Mouse (Mus musculus) intestine, postnatal 0 days (tissue): ENCODE data around the gene Parp8. TPM values are rescaled to one million over a fixed set of nuclear protein-coding genes. Genes with fewer than 3 reads are reported as not detected.

Experiments
- ATAC-seq: fragments of 200-750 bp; cut with Nextera tagmentation; 2 replicates; pipeline ENCODE4 v1.8.0; 2017; ENCODE audit warnings: mild to moderate bottlenecking, moderate TSS enrichment, moderate library complexity
- H3K27ac ChIP-seq: fragments of 300-500 bp; sonication (generic); 2 replicates; pipeline ENCODE4 v1.5.1; 2014; ENCODE audit warnings: mild to moderate bottlenecking, low read depth, low read length, moderate library complexity
- H3K27me3 ChIP-seq: fragments of 300-500 bp; sonication (generic); replicated peaks from 2 replicates; pipeline ENCODE4 v1.6.1; 2014; ENCODE audit warnings: low read length, mixed read lengths; ENCODE audit not compliant: control insufficient read depth, insufficient read depth
- H3K36me3 ChIP-seq: fragments of 300-500 bp; sonication (generic); 2 replicates; pipeline ENCODE4 v1.6.1; 2014; ENCODE audit warnings: mild to moderate bottlenecking, moderate library complexity; ENCODE audit not compliant: control insufficient read depth, insufficient read depth
- H3K4me1 ChIP-seq: fragments of 300-500 bp; sonication (generic); replicated peaks from 2 replicates; pipeline ENCODE4 v1.6.1; 2014; ENCODE audit warnings: antibody characterized with exemption, low read length, mixed read lengths; ENCODE audit not compliant: control insufficient read depth, insufficient read depth
- H3K4me2 ChIP-seq: fragments of 300-500 bp; sonication (generic); replicated peaks from 2 replicates; pipeline ENCODE4 v1.6.1; 2014; ENCODE audit warnings: low read depth, mild to moderate bottlenecking, moderate library complexity
- H3K4me3 ChIP-seq: fragments of 300-500 bp; sonication (generic); 2 replicates; pipeline ENCODE4 v1.5.1; 2014; ENCODE audit warnings: low read depth, low read length
- H3K9ac ChIP-seq: fragments of 300-500 bp; sonication (generic); 2 replicates; pipeline ENCODE4 v1.6.1; 2014; ENCODE audit warnings: mild to moderate bottlenecking, low read depth, low read length
- H3K9me3 ChIP-seq: fragments of 300-500 bp; sonication (generic); 2 replicates; pipeline ENCODE4 v1.6.1; 2016; ENCODE audit warnings: mixed run types; ENCODE audit not compliant: control insufficient read depth
- CTCF ChIP-seq: sonication (generic); IDR thresholded peaks from 2 replicates; pipeline ENCODE4 v1.5.1; 2016; ENCODE audit warnings: low read depth, mild to moderate bottlenecking, control low read depth, antibody characterized with exemption, moderate library complexity
- WGBS: fragments of 180-500 bp; shearing (Covaris S2); extraction: QIAGEN DNeasy Blood & Tissue Kit; methylation state at CpG from one replicate; pipeline ENCODE4 v1.1.7; 2014; 5-methylcytosine and 5-hydroxymethylcytosine counted together
- polyA plus RNA-seq: library from polyadenylated mRNA; unstranded; fragments of >200 nt; fragmentation: Nextera tagmentation; extraction: Ambion mirVana; gene quantifications from 2 replicates; pipeline ENCODE4 v1.2.1, GENCODE M21; 2015

The Parp8 gene
- polyA plus RNA-seq, 1 experiment from 2014 or later: 2.2 TPM

- Histone ChIP-seq H3K9me3 (no peaks in the 10 kb centered on the region), H3K27ac (no peak overlapping the region), H3K36me3 (no peaks in the 10 kb centered on the region), H3K27me3 (no peaks in the 10 kb centered on the region), H3K4me2 (no peak overlapping the region), H3K4me1 (no peaks in the 10 kb centered on the region), H3K9ac (no peak overlapping the region), H3K4me3 (no peak overlapping the region)
- no peak for ATAC-seq
- 66% methylated on average over 2 of the region's 2 CpGs for WGBS
- TF ChIP-seq CTCF: no peak
Measured at GRCm38 (mm10) chr13:116988706-116989105, 36.6 kb downstream of the Parp8 start.

- no peak overlapping the region for H3K27ac ChIP-seq
- WGBS: 57% methylated on average over 7 of the region's 7 CpGs
- no peak overlapping the region for H3K4me3 ChIP-seq
- no peak for TF ChIP-seq CTCF
- H3K27me3 ChIP-seq: no peaks in the 10 kb centered on the region
- no peak for ATAC-seq
- H3K9ac ChIP-seq: no peak overlapping the region
- H3K4me1 ChIP-seq: no peaks in the 10 kb centered on the region
- H3K36me3 ChIP-seq: no peaks in the 10 kb centered on the region
- no peaks in the 10 kb centered on the region for H3K9me3 ChIP-seq
- H3K4me2 ChIP-seq: no peak overlapping the region
Measured at GRCm38 (mm10) chr13:116988208-116988607, 37.1 kb downstream of the Parp8 start.

GRCm38 (mm10) chr13:116987284-116987683 is 38.1 kb downstream of the Parp8 start:
- H3K9me3 ChIP-seq: no peaks in the 10 kb centered on the region
- TF ChIP-seq CTCF: no peak
- no peaks in the 10 kb centered on the region for H3K36me3 ChIP-seq
- WGBS: 75% methylated on average over 3 of the region's 3 CpGs
- no peak overlapping the region for H3K27ac ChIP-seq
- no peak overlapping the region for H3K9ac ChIP-seq
- no peak for ATAC-seq
- H3K4me2 ChIP-seq: no peak overlapping the region
- H3K27me3 ChIP-seq: no peaks in the 10 kb centered on the region
- H3K4me3 ChIP-seq: no peak overlapping the region
- H3K4me1 ChIP-seq: no peaks in the 10 kb centered on the region

GRCm38 (mm10) chr13:116986658-116987057 is 38.7 kb downstream of the Parp8 start:
- no peaks in the 10 kb centered on the region for H3K9me3 ChIP-seq
- no peak overlapping the region for H3K4me2 ChIP-seq
- H3K27me3 ChIP-seq: no peaks in the 10 kb centered on the region
- H3K27ac ChIP-seq: no peak overlapping the region
- no peaks in the 10 kb centered on the region for H3K36me3 ChIP-seq
- TF ChIP-seq CTCF: no peak
- H3K9ac ChIP-seq: no peak overlapping the region
- no peak for ATAC-seq
- H3K4me3 ChIP-seq: no peak overlapping the region
- 93% methylated on average over 7 of the region's 7 CpGs for WGBS
- no peaks in the 10 kb centered on the region for H3K4me1 ChIP-seq

GRCm38 (mm10) chr13:116974081-116974860 is 51.1 kb downstream of the Parp8 start:
- no peak for TF ChIP-seq CTCF
- no peak overlapping the region for H3K4me3 ChIP-seq
- no peak overlapping the region for H3K9ac ChIP-seq
- 0 out of 2 replicates have a peak, but pooled peaks cover 5% of the 10 kb centered on the region for H3K4me1 ChIP-seq
- H3K27me3 ChIP-seq: no peaks in the 10 kb centered on the region
- no peak overlapping the region for H3K27ac ChIP-seq
- WGBS: 81% methylated on average over 7 of the region's 7 CpGs
- no peak overlapping the region for H3K4me2 ChIP-seq
- ATAC-seq: no peak
- no peaks in the 10 kb centered on the region for H3K9me3 ChIP-seq
- no peaks in the 10 kb centered on the region for H3K36me3 ChIP-seq

- no peak for ATAC-seq
- WGBS: 79% methylated on average over 7 of the region's 7 CpGs
- TF ChIP-seq CTCF: no peak
Measured at GRCm38 (mm10) chr13:116973491-116973890, 51.8 kb downstream of the Parp8 start.

More at GRCm38 (mm10) chr13:116973491-116973890, 51.8 kb downstream of the Parp8 start:
- no peak overlapping the region for H3K27ac ChIP-seq
- H3K4me2 ChIP-seq: no peak overlapping the region
- no peaks in the 10 kb centered on the region for H3K27me3 ChIP-seq
- no peaks in the 10 kb centered on the region for H3K9me3 ChIP-seq
- 0 out of 2 replicates have a peak, but pooled peaks cover 5% of the 10 kb centered on the region for H3K4me1 ChIP-seq
- H3K9ac ChIP-seq: no peak overlapping the region
- no peaks in the 10 kb centered on the region for H3K36me3 ChIP-seq
- H3K4me3 ChIP-seq: no peak overlapping the region
